Mouse (Mus musculus) Patski (cell line): ENCODE measurements at regions not wholly inside any gene's neighbourhood (a gene's known extent, or its start where the extent isn't known, plus 50 kb on each side); places are given as distances from the start of the nearest gene placed in this dataset.

Experiments
- ATAC-seq: fragments of 100-300 bp; one replicate; pipeline ENCODE4 v1.8.0; 2021
- CTCF ChIA-PET: fragments of 350-600 bp; sonication (Branson Sonifier 250); formaldehyde crosslinking; loops from one replicate; lab custom pipeline; 2022; ENCODE audit warnings: inconsistent platforms; lab: Charles Lee
- POLR2A ChIA-PET: fragments of 350-600 bp; sonication (Branson Sonifier 250); formaldehyde crosslinking; loops from one replicate; lab custom pipeline; 2022; ENCODE audit warnings: antibody characterized with exemption, inconsistent platforms; lab: Charles Lee
- DNase-seq: peaks from one replicate; pipeline ENCODE4 v3.0.0-alpha.2; 2011; ENCODE audit warnings: low read depth, low spot score
- H3K27me3 ChIP-seq: fragments of 371-371 bp; one replicate; pipeline ENCODE4 v1.5.1; 2021
- CTCF ChIP-seq: fragments of 100-300 bp; IDR thresholded peaks from one replicate; pipeline ENCODE4 v1.5.1; 2021
- in situ Hi-C: fragments of 300-500 bp; cut with MboI; formaldehyde crosslinking; loops from 3 replicates; pipeline ENCODE4 v1.11.1; 2018; ENCODE audit warnings: low pct_unique_long_range_greater_than_20kb, mixed read lengths

- TF ChIP-seq CTCF: no peak
- DNase-seq: no peak
- no peaks in the 10 kb centered on the region for H3K27me3 ChIP-seq
- ChIA-PET CTCF (no interaction called here), POLR2A (no interaction called here)
- in situ Hi-C loops: no loop called here
- no peak for ATAC-seq
Measured at GRCm38 (mm10) chr2:160256251-160256650, 77.7 kb downstream of the Gm826 start.

GRCm38 (mm10) chr2:160250228-160250627 is 83.7 kb downstream of the Gm826 start:
- in situ Hi-C loops: no loop called here
- TF ChIP-seq CTCF: no peak
- ChIA-PET POLR2A (no interaction called here), CTCF (no interaction called here)
- DNase-seq (no peak), ATAC-seq (no peak)
- no peaks in the 10 kb centered on the region for H3K27me3 ChIP-seq

GRCm38 (mm10) chr2:160249104-160250093 is 84.6 kb downstream of the Gm826 start:
- H3K27me3 ChIP-seq: no peaks in the 10 kb centered on the region
- POLR2A ChIA-PET: interaction anchor here (0.6 kb wide), 1 partner anchor 183 kb away, joined by 4 read pairs; no protein-coding TSS in a partner anchor
- CTCF ChIA-PET: interaction anchor here (1.0 kb wide), 1 partner anchor 11 kb away, joined by 3 read pairs; no protein-coding TSS in a partner anchor
- ATAC-seq (peak; percentile 44), DNase-seq (no peak)
- no peak for TF ChIP-seq CTCF
- in situ Hi-C loops: no loop called here

- ChIA-PET POLR2A (no interaction called here), CTCF (no interaction called here)
- H3K27me3 ChIP-seq: no peaks in the 10 kb centered on the region
- ATAC-seq (no peak), DNase-seq (no peak)
- in situ Hi-C loops: no loop called here
- no peak for TF ChIP-seq CTCF
Measured at GRCm38 (mm10) chr2:160247286-160247685, 86.7 kb downstream of the Gm826 start.

- no peak for DNase-seq
- POLR2A ChIA-PET: no interaction called here
- CTCF ChIA-PET: no interaction called here
- in situ Hi-C loops: no loop called here
- no peak for TF ChIP-seq CTCF
- no peaks in the 10 kb centered on the region for H3K27me3 ChIP-seq
- no peak for ATAC-seq
Measured at GRCm38 (mm10) chr2:160246356-160246755, 87.6 kb downstream of the Gm826 start.

- ChIA-PET CTCF (no interaction called here), POLR2A (no interaction called here)
- in situ Hi-C loops: no loop called here
- no peaks in the 10 kb centered on the region for H3K27me3 ChIP-seq
- TF ChIP-seq CTCF: no peak
- DNase-seq (no peak), ATAC-seq (no peak)
Measured at GRCm38 (mm10) chr2:160244866-160245265, 89.1 kb downstream of the Gm826 start.

GRCm38 (mm10) chr2:160240531-160241379 is 93.2 kb downstream of the Gm826 start:
- ChIA-PET CTCF (no interaction called here), POLR2A (no interaction called here)
- no peaks in the 10 kb centered on the region for H3K27me3 ChIP-seq
- DNase-seq (no peak), ATAC-seq (no peak)
- in situ Hi-C loops: no loop called here
- no peak for TF ChIP-seq CTCF

GRCm38 (mm10) chr2:160237436-160238104 is 96.4 kb downstream of the Gm826 start:
- ChIA-PET POLR2A (no interaction called here), CTCF (interaction anchor here (1.3 to 1.7 kb wide), 2 partner anchors 12 to 130 kb away, joined by 3 read pairs; no protein-coding TSS in a partner anchor)
- ATAC-seq: no peak
- no peaks in the 10 kb centered on the region for H3K27me3 ChIP-seq
- DNase-seq: no peak
- in situ Hi-C loops: no loop called here
- TF ChIP-seq CTCF: no peak

GRCm38 (mm10) chr2:160236806-160237205 is 97.2 kb downstream of the Gm826 start:
- DNase-seq: no peak
- H3K27me3 ChIP-seq: no peaks in the 10 kb centered on the region
- CTCF ChIA-PET: interaction anchor here (1.3 kb wide), 1 partner anchor 131 kb away, joined by 3 read pairs; no protein-coding TSS in a partner anchor
- in situ Hi-C loops: no loop called here
- POLR2A ChIA-PET: no interaction called here
- TF ChIP-seq CTCF: no peak
- no peak for ATAC-seq

GRCm38 (mm10) chr2:160230786-160231185 is 103.2 kb downstream of the Gm826 start:
- ChIA-PET POLR2A (no interaction called here), CTCF (no interaction called here)
- in situ Hi-C loops: no loop called here
- TF ChIP-seq CTCF: no peak
- DNase-seq: no peak
- ATAC-seq: no peak
- no peaks in the 10 kb centered on the region for H3K27me3 ChIP-seq
